ENCODE assay signal across 10 mouse cellular contexts in genomic region chr12:112349676-112350318, GRCm38 (mm10).
A peak's percentile ranks its signal among the peaks of the same experiment; 100 is the strongest.
DNase-seq lines count a peak whose midpoint lies in the region; ATAC-seq and TF ChIP-seq lines count a peak whose summit lies in the region.
"Had no signal": no experiment of that assay in that cellular context is flagged by ENCODE, and none has a peak within 500 bp of the region (broad histone marks: within the 10 kb centered on the region; RNA-seq: fewer than 3 reads in every experiment).

No protein-coding gene starts in this region.

- no peaks in the 10 kb centered on the region for H3K36me3 ChIP-seq in kidney, postnatal 0 days (ENCODE audit: insufficient read depth, low read length)
- no peaks in the 10 kb centered on the region for H3K36me3 ChIP-seq in embryonic facial prominence, embryonic 15.5 days
- H3K36me3 ChIP-seq in hindbrain, embryonic 14.5 days (replicated peaks; ENCODE audit: control insufficient read depth, insufficient read depth), result no peaks in the 10 kb centered on the region

- no peaks in the 10 kb centered on the region for H3K9me3 ChIP-seq in kidney, postnatal 0 days (replicated peaks; ENCODE audit: low read length)
- H3K9me3 ChIP-seq in embryonic facial prominence, embryonic 15.5 days (replicated peaks), result no peaks in the 10 kb centered on the region
- H3K9me3 ChIP-seq in hindbrain, embryonic 14.5 days (ENCODE audit: control insufficient read depth, low read length), result peaks cover 4% of the 10 kb centered on the region; the same call in 1 of the 2 replicates

- no peak overlapping the region for H3K9ac ChIP-seq in kidney, postnatal 0 days (ENCODE audit: low read depth, low read length)
- H3K9ac ChIP-seq in embryonic facial prominence, embryonic 15.5 days, result no peak overlapping the region
- H3K9ac ChIP-seq in hindbrain, embryonic 14.5 days, result 0 out of 2 replicates have a peak overlapping the region, but pooled peaks have one; percentile 18

- H3K27me3 ChIP-seq in kidney, postnatal 0 days (ENCODE audit: insufficient read depth, low read length), result no peaks in the 10 kb centered on the region
- H3K27me3 ChIP-seq in embryonic facial prominence, embryonic 15.5 days, result no peaks in the 10 kb centered on the region
- H3K27me3 ChIP-seq in hindbrain, embryonic 14.5 days (ENCODE audit: control insufficient read depth, insufficient read depth, low read length), result no peaks in the 10 kb centered on the region

- H3K4me3 ChIP-seq in kidney, postnatal 0 days (replicated peaks; ENCODE audit: low read depth, low read length), result no peak overlapping the region
- H3K4me3 ChIP-seq in embryonic facial prominence, embryonic 15.5 days (replicated peaks), result no peak overlapping the region
- no peak overlapping the region for H3K4me3 ChIP-seq in hindbrain, embryonic 14.5 days (replicated peaks; ENCODE audit: low read length)

- no peak overlapping the region for H3K27ac ChIP-seq in kidney, postnatal 0 days
- peak overlapping the region; percentile 71 for H3K27ac ChIP-seq in embryonic facial prominence, embryonic 15.5 days (replicated peaks)
- peak overlapping the region; percentile 14; the same call in 1 of the 2 replicates for H3K27ac ChIP-seq in hindbrain, embryonic 14.5 days

- H3K4me1 ChIP-seq in kidney, postnatal 0 days (replicated peaks; ENCODE audit: insufficient read depth, low read length), result 0 out of 2 replicates have a peak, but pooled peaks cover 3% of the 10 kb centered on the region
- peaks cover 20% of the 10 kb centered on the region for H3K4me1 ChIP-seq in embryonic facial prominence, embryonic 15.5 days
- H3K4me1 ChIP-seq in hindbrain, embryonic 14.5 days (replicated peaks; ENCODE audit: control insufficient read depth, insufficient read depth, low read length), result peaks cover 11% of the 10 kb centered on the region; the same call in 1 of the 2 replicates

- WGBS in kidney, postnatal 0 days, result 36% methylated on average over 17 of the region's 17 CpGs
- WGBS in embryonic facial prominence, embryonic 15.5 days, result 37% methylated on average over 17 of the region's 17 CpGs
- WGBS in hindbrain, embryonic 14.5 days, result 43% methylated on average over 17 of the region's 17 CpGs

- no peak overlapping the region for H3K4me2 ChIP-seq in kidney, postnatal 0 days (ENCODE audit: low read length)
- 0 out of 2 replicates have a peak overlapping the region, but pooled peaks have one; percentile 9 for H3K4me2 ChIP-seq in embryonic facial prominence, embryonic 15.5 days (replicated peaks)
- no peak overlapping the region for H3K4me2 ChIP-seq in hindbrain, embryonic 14.5 days (replicated peaks)

- no peak for TF ChIP-seq CTCF in kidney, postnatal 0 days (IDR thresholded peaks at IDR 0.05; ENCODE audit: low read depth)

- DNase-seq in kidney, postnatal 0 days (ENCODE audit: low spot score), result peak; percentile 73
- DNase-seq in kidney, adult 18-20 months, result no peak
- no peak for DNase-seq in hindbrain, embryonic 14.5 days (ENCODE audit: low spot score)
- peak; percentile 77 for DNase-seq in retina, embryonic 14.5 days (ENCODE audit: low spot score)
- DNase-seq in gastrocnemius, postnatal 25 days, result no peak
- DNase-seq: cerebellum, adult 9-11 months; kidney, adult 2 months; thymus, adult 18-20 months had no signal

- ATAC-seq in kidney, postnatal 0 days (replicated peaks; ENCODE audit: low FRiP score, low read depth), result no peak
- ATAC-seq in embryonic facial prominence, embryonic 15.5 days (ENCODE audit: insufficient number of reproducible peaks, low FRiP score, low TSS enrichment, low read depth), result no peak
- no peak for ATAC-seq in hindbrain, embryonic 14.5 days (ENCODE audit: low FRiP score)
- no peak for ATAC-seq in granulocyte monocyte progenitor cell, adult 5-6 weeks (replicated peaks; ENCODE audit: poor library complexity, severe bottlenecking)

Comparison
In these comparisons a context has a peak if more than half of its experiments do, and no peak if none do; other contexts are left out.
1. DNase-seq: peak in kidney, postnatal 0 days (single experiment) and retina, embryonic 14.5 days (single experiment); none in kidney, adult 18-20 months (single experiment), hindbrain, embryonic 14.5 days (single experiment) and gastrocnemius, postnatal 25 days (single experiment).